Mouse (Mus musculus) midbrain, embryonic 12.5 days (tissue): ENCODE measurements around the gene Spdye4a. TPM values are rescaled to one million over a fixed set of nuclear protein-coding genes. Genes with fewer than 3 reads are reported as not detected.

Experiments
- ATAC-seq: fragments of 200-750 bp; cut with Nextera tagmentation; 2 replicates; pipeline ENCODE4 v1.8.0; 2017; ENCODE audit warnings: low read depth, moderate TSS enrichment, moderate library complexity; ENCODE audit not compliant: low FRiP score
- H3K27ac ChIP-seq: fragments of 300-500 bp; sonication (generic); replicated peaks from 2 replicates; pipeline ENCODE4 v1.5.1; 2016; ENCODE audit warnings: mild to moderate bottlenecking
- H3K27me3 ChIP-seq: fragments of 300-500 bp; sonication (generic); 2 replicates; pipeline ENCODE4 v1.6.1; 2016; ENCODE audit warnings: mild to moderate bottlenecking
- H3K36me3 ChIP-seq: fragments of 300-500 bp; sonication (generic); 2 replicates; pipeline ENCODE4 v1.6.1; 2016
- H3K4me1 ChIP-seq: fragments of 300-500 bp; sonication (generic); 2 replicates; pipeline ENCODE4 v1.6.1; 2016
- H3K4me2 ChIP-seq: fragments of 300-500 bp; sonication (generic); replicated peaks from 2 replicates; pipeline ENCODE4 v1.6.1; 2016; ENCODE audit warnings: mild to moderate bottlenecking, moderate library complexity
- H3K4me3 ChIP-seq: fragments of 300-500 bp; sonication (generic); 2 replicates; pipeline ENCODE4 v1.5.1; 2016; ENCODE audit warnings: mild to moderate bottlenecking
- H3K9ac ChIP-seq: fragments of 300-500 bp; sonication (generic); replicated peaks from 2 replicates; pipeline ENCODE4 v1.6.1; 2016; ENCODE audit warnings: mild to moderate bottlenecking, moderate library complexity
- H3K9me3 ChIP-seq: fragments of 300-500 bp; sonication (generic); 2 replicates; pipeline ENCODE4 v1.6.1; 2016; ENCODE audit warnings: mild to moderate bottlenecking
- WGBS: fragments of 180-500 bp; shearing (Covaris S2); methylation state at CpG from one replicate; pipeline ENCODE4 v1.1.7; 2016; 5-methylcytosine and 5-hydroxymethylcytosine counted together
- polyA plus RNA-seq: library from polyadenylated mRNA; unstranded; fragments of >200 nt; fragmentation: Nextera tagmentation; extraction: Ambion mirVana; gene quantifications from 2 replicates; pipeline ENCODE4 v1.2.1, GENCODE M21; 2016

The Spdye4a gene
- polyA plus RNA-seq = not detected in 2 replicates

GRCm38 (mm10) chr5:143226790-143227189, at the start of gene Spdye4a:
Gene Spdye4a (minus strand): TSS chr5:143226890.
- H3K9ac ChIP-seq = no peak within 1 kb of the TSS
- 90% methylated on average over 3 of the region's 3 CpGs for WGBS
- no peak within 1 kb of the TSS for H3K27ac ChIP-seq
- H3K36me3 ChIP-seq = no peaks in the 10 kb centered on the region
- ATAC-seq = no peak
- no peaks in the 10 kb centered on the region; the same call in 1 of the 2 replicates for H3K27me3 ChIP-seq
- no peak within 1 kb of the TSS for H3K4me3 ChIP-seq
- no peak within 1 kb of the TSS for H3K4me2 ChIP-seq
- H3K9me3 ChIP-seq = peaks cover 15% of the 10 kb centered on the region; the same call in 1 of the 2 replicates
- H3K4me1 ChIP-seq = no peaks in the 10 kb centered on the region

GRCm38 (mm10) chr5:143275761-143276160, 49.1 kb upstream of the Spdye4a start:
- Histone ChIP-seq H3K4me1 (peaks cover 5% of the 10 kb centered on the region), H3K9me3 (no peaks in the 10 kb centered on the region), H3K9ac (no peak overlapping the region), H3K27me3 (peaks cover 6% of the 10 kb centered on the region; the same call in 1 of the 2 replicates), H3K4me3 (no peak overlapping the region), H3K4me2 (no peak overlapping the region), H3K27ac (no peak overlapping the region), H3K36me3 (no peaks in the 10 kb centered on the region)
- ATAC-seq = no peak
- 60% methylated on average over 5 of the region's 5 CpGs for WGBS

DNA sequence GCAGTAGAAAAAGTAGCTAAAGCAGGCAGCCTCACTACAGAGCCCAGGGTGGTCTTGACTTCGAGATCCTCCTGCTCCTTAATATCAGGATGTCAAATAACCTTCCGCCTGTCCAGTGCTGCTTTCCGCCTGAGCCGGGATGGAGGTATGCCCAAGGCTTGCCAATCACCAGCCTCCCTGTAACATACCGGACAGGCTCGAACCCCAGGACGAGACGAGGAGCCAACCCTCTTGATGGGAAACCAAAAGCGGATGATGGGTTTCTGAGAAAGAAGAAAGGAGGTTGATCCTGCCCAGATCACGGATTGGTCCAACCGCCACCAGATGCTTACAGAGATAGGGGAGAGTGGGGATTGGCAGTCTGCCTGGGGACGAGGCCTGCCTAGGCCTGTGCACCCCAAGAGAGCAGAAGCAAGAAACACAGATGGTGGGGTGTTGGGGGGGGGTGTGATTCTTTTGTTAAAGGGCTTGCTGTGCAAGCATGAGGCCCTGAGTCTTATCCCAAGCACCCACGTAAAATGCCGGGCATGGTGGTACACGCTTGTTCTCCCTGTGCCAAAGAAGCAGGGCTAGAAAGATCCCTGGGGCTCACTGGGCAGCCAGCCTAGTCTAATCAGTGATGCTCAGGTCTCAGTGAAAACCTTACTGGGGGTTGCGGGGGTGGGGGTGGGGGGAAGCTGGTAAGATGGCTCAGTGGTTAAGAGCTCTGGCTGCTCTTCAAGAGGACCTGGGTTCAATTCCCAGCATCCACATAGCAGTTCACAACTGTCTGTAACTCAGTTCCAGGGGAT, 46.0 kb upstream of the Spdye4a start:
- no peak for ATAC-seq
- Histone ChIP-seq H3K4me3 (no peak overlapping the region), H3K27ac (no peak overlapping the region), H3K9ac (no peak overlapping the region), H3K4me2 (no peak overlapping the region), H3K36me3 (no peaks in the 10 kb centered on the region), H3K9me3 (no peaks in the 10 kb centered on the region), H3K4me1 (peaks cover 22% of the 10 kb centered on the region), H3K27me3 (peaks cover 6% of the 10 kb centered on the region; the same call in 1 of the 2 replicates)
- WGBS = 90% methylated on average over 16 of the region's 16 CpGs

GRCm38 (mm10) chr5:143272108-143272507, 45.4 kb upstream of the Spdye4a start:
- no peak for ATAC-seq
- 75% methylated on average over 3 of the region's 3 CpGs for WGBS
- Histone ChIP-seq H3K9ac (no peak overlapping the region), H3K9me3 (no peaks in the 10 kb centered on the region), H3K4me1 (peaks cover 22% of the 10 kb centered on the region), H3K4me3 (no peak overlapping the region), H3K36me3 (no peaks in the 10 kb centered on the region), H3K4me2 (no peak overlapping the region), H3K27me3 (peaks cover 6% of the 10 kb centered on the region; the same call in 1 of the 2 replicates), H3K27ac (no peak overlapping the region)

- no peak overlapping the region for H3K9ac ChIP-seq
- peaks cover 6% of the 10 kb centered on the region; the same call in 1 of the 2 replicates for H3K27me3 ChIP-seq
- no peaks in the 10 kb centered on the region for H3K36me3 ChIP-seq
- no peak overlapping the region for H3K27ac ChIP-seq
- ATAC-seq = no peak
- peaks cover 22% of the 10 kb centered on the region for H3K4me1 ChIP-seq
- H3K4me3 ChIP-seq = no peak overlapping the region
- H3K9me3 ChIP-seq = no peaks in the 10 kb centered on the region
- H3K4me2 ChIP-seq = no peak overlapping the region
- WGBS = 84% methylated on average over 6 of the region's 6 CpGs
Observed at GRCm38 (mm10) chr5:143271642-143272041, 45.0 kb upstream of the Spdye4a start.

GRCm38 (mm10) chr5:143270151-143270519, 43.4 kb upstream of the Spdye4a start:
- no peaks in the 10 kb centered on the region for H3K9me3 ChIP-seq
- peak overlapping the region; percentile 97 for H3K4me2 ChIP-seq
- peak overlapping the region; percentile 83 for H3K27ac ChIP-seq
- peak overlapping the region; percentile 99 for H3K9ac ChIP-seq
- no peaks in the 10 kb centered on the region for H3K36me3 ChIP-seq
- ATAC-seq = peak; percentile 45
- peaks cover 6% of the 10 kb centered on the region; the same call in 1 of the 2 replicates for H3K27me3 ChIP-seq
- 6% methylated on average over 10 of the region's 12 CpGs for WGBS
- peaks cover 25% of the 10 kb centered on the region for H3K4me1 ChIP-seq
- H3K4me3 ChIP-seq = peak overlapping the region; percentile 97

DNA sequence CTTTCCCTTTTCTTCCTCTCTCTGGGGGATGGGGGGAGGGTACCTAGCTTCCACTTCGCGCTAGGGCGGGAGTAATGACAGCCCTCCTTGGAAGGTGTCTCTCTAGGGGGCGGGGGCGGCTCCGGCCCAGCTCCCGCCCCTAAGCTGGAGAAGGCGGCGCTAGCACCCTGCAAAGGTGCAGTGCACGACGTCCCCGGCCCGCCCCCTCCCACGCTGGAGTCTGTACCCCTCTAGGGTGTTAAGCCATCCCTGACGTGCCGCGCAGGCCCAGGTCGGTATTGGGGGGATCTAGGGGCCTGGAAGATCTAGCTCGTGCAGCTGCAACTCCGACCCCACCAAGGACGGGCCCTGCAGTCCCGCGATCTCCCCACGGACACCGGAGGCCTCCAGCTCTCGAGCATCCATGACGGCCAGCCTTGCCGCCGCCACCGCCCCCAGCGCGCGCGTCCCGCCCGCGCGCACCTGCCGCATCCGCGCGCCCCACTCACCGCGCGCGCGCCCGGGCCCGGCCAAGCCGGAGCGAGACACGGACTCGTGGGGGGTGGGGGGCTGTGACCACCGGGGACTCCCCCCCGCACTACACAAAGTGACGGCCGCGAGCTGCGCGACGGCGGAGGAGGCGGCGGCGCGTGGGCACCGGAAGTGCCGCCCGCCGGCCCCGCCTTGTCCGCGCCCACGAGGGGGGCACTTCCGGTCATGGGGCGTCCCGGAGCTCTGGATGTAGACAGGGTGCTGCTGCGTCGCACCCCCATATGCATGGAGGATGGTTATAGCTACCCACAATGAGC, 42.9 kb upstream of the Spdye4a start, which contains the start of gene Zfp316:
TSS of gene Zfp316 (minus strand) at position 660 of the 788 bp plus-strand sequence.
- Histone ChIP-seq H3K27me3 (peaks cover 3% of the 10 kb centered on the region; the same call in 1 of the 2 replicates), H3K4me2 (peak within 1 kb of the TSS; percentile 97), H3K4me3 (peak within 1 kb of the TSS; percentile 97), H3K36me3 (peaks cover 4% of the 10 kb centered on the region), H3K4me1 (peaks cover 25% of the 10 kb centered on the region), H3K9ac (peak within 1 kb of the TSS; percentile 99), H3K27ac (peak within 1 kb of the TSS; percentile 83), H3K9me3 (no peaks in the 10 kb centered on the region)
- under 1% methylated on average over 69 of the region's 79 CpGs for WGBS
- peak; percentile 91 for ATAC-seq

DNA sequence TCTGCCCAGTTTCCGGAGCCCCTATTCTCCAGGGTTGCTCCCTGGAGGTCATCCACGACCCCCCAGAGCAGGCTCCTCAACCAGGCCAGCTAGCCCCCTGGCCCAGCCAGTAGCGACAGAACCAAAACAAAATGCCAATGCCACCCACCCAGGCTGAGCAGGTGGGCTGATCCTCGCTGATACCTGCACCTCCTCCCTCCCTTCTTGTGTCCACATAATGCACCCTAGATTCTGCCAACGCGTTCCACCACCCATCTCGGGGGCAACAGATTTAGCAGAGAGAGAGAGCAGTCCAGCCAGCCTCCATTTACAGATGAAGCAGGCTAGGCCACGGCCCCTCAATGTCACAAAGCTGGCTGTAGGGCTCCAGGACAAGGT, 42.3 kb upstream of the Spdye4a start:
- peaks cover 25% of the 10 kb centered on the region for H3K4me1 ChIP-seq
- peak overlapping the region; percentile 97 for H3K4me3 ChIP-seq
- H3K27me3 ChIP-seq = no peaks in the 10 kb centered on the region
- H3K4me2 ChIP-seq = peak overlapping the region; percentile 97
- H3K27ac ChIP-seq = peak overlapping the region; percentile 83
- H3K36me3 ChIP-seq = peaks cover 10% of the 10 kb centered on the region
- H3K9ac ChIP-seq = peak overlapping the region; percentile 99
- 24% methylated on average over 8 of the region's 8 CpGs for WGBS
- ATAC-seq = no peak
- no peaks in the 10 kb centered on the region for H3K9me3 ChIP-seq

DNA sequence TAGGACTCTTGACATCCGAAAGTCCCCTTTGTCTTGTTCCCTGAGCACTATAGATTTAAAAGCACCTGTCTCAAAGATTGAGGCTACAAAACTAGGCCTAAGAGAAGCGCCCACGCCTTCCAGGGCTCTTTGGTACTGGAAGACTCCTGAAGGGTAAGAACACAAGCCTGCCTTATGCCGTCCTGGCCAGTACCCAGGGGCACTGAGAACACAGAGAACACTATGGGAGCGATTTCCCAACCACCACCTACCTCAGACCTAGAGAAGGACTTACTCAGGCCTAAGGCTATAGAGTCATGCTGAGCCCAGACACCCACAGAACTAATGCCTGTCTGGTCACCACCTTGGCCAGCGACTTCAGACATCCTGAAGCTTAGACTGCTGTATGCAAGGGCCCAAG, 40.1 kb upstream of the Spdye4a start:
- H3K27ac ChIP-seq = no peak overlapping the region
- no peak overlapping the region for H3K4me3 ChIP-seq
- ATAC-seq = no peak
- H3K9ac ChIP-seq = no peak overlapping the region
- peaks cover 31% of the 10 kb centered on the region for H3K36me3 ChIP-seq
- WGBS = 85% methylated on average over 6 of the region's 6 CpGs
- H3K4me2 ChIP-seq = no peak overlapping the region
- H3K4me1 ChIP-seq = peaks cover 25% of the 10 kb centered on the region
- H3K27me3 ChIP-seq = no peaks in the 10 kb centered on the region
- H3K9me3 ChIP-seq = no peaks in the 10 kb centered on the region

GRCm38 (mm10) chr5:143265409-143265808, 38.7 kb upstream of the Spdye4a start:
- no peaks in the 10 kb centered on the region for H3K9me3 ChIP-seq
- no peak overlapping the region for H3K27ac ChIP-seq
- H3K36me3 ChIP-seq = peaks cover 42% of the 10 kb centered on the region
- H3K4me1 ChIP-seq = peaks cover 17% of the 10 kb centered on the region
- WGBS = 87% methylated on average over 1 of the region's 1 CpGs
- no peaks in the 10 kb centered on the region for H3K27me3 ChIP-seq
- H3K4me2 ChIP-seq = no peak overlapping the region
- no peak overlapping the region for H3K9ac ChIP-seq
- no peak overlapping the region for H3K4me3 ChIP-seq
- no peak for ATAC-seq

DNA sequence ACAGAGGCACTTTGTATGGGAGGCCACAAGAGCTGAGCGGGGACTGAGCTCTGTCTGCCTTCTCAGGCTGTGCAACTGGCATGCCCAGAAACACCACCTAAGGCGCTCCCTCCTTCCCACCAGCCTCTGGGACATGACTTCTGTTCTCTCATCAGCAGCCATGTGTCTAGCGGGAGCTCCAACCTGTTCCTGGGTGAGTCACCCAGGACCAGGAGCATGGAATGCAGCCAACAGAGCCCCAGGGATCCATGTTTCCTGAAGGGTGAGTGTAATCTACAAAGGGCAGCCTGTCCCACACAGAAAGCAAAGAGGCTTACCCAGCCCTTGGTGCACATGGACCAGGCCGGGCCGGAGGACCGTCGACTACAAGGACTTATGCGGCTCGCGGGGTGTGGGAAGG, 38.0 kb upstream of the Spdye4a start:
- no peaks in the 10 kb centered on the region for H3K9me3 ChIP-seq
- H3K4me2 ChIP-seq = no peak overlapping the region
- no peak for ATAC-seq
- H3K9ac ChIP-seq = no peak overlapping the region
- no peaks in the 10 kb centered on the region for H3K27me3 ChIP-seq
- H3K27ac ChIP-seq = no peak overlapping the region
- H3K4me3 ChIP-seq = no peak overlapping the region
- peaks cover 50% of the 10 kb centered on the region for H3K36me3 ChIP-seq
- WGBS = 94% methylated on average over 10 of the region's 10 CpGs
- H3K4me1 ChIP-seq = peaks cover 14% of the 10 kb centered on the region

- Histone ChIP-seq H3K9ac (no peak overlapping the region), H3K9me3 (no peaks in the 10 kb centered on the region), H3K27ac (no peak overlapping the region), H3K4me1 (peaks cover 4% of the 10 kb centered on the region; the same call in 1 of the 2 replicates), H3K27me3 (peaks cover 23% of the 10 kb centered on the region), H3K4me3 (no peak overlapping the region), H3K4me2 (no peak overlapping the region), H3K36me3 (peaks cover 72% of the 10 kb centered on the region)
- 91% methylated on average over 8 of the region's 8 CpGs for WGBS
- no peak for ATAC-seq
Observed at GRCm38 (mm10) chr5:143261636-143262035, 34.9 kb upstream of the Spdye4a start.
